Mouse (Mus musculus) layer of hippocampus, postnatal 25 days (tissue): ENCODE results near the gene Rgs2. TPM values are rescaled to one million over a fixed set of nuclear protein-coding genes. Genes with fewer than 3 reads are reported as not detected.

Experiments used
- DNase-seq, 2 experiments: peaks; one replicate each; pipeline ENCODE4 v3.0.0; 2022; ENCODE audit warnings: mixed read lengths in 2 of 2, low spot score in 1 of 2; ENCODE audit errors: extremely low spot score in 1 of 2
- total RNA-seq, 2 experiments: library from RNA; stranded (reverse); gene quantifications; 2 replicates each; pipeline ENCODE4 v1.2.3; 2021

Rgs2 gene
- total RNA-seq, 2 experiments from 2014 or later = 39.6 to 39.8 TPM

DNA sequence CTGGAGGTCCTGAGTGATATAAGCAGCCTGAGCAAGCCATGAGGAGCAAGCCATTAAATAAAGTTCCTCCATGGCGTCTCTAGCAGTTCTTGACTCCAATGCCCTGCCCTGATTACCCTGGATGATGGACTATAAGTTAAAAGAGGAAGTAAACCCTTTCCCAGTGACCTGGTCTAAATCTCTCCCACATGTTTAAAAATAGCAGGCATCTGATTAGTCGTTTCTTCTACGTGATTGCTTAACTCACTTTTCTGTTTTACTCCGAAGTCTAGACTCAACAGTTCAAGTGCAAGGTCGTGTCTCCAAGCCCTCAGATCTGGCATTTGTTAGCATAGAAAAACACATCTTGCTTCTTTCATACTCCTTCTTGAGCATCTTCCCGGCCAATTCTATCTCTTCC, 15.2 kb downstream of the Rgs2 start:
- DNase-seq = no peak

DNA sequence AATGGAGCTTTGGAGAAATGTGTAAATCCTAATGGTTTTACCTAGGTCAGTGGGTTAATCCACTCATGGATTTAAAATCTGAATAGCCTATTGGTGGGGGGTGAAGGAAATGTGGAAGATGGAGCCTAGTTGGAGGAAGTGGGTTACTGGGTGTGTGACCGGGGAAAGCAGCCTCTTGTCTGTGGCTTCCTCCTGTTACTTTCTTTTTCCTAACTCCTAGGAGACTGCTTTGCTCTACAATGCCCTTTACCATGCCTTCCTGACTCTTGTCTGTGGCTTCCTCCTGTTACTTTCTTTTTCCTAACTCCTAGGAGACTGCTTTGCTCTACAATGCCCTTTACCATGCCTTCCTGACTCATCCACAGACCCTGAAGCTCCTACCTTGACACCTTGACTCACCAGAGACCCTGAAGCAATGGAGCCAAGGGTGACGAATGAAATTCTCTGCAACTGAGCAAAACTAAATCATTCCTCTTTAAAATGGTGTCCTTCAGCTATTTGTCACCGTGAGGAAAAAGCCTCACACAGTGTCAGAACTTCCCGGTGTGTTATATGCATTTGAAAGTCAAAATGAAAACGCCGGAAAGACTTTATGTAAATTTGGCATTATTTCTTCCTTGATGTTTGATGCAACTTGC, 18.9 kb downstream of the Rgs2 start:
- DNase-seq = no peak

- DNase-seq = no peak
These were observed 21.1 kb downstream of the Rgs2 start for GRCm38 (mm10) chr1:143982765-143983312.

GRCm38 (mm10) chr1:143982085-143982764, 21.7 kb downstream of the Rgs2 start:
- no peak for DNase-seq

DNA sequence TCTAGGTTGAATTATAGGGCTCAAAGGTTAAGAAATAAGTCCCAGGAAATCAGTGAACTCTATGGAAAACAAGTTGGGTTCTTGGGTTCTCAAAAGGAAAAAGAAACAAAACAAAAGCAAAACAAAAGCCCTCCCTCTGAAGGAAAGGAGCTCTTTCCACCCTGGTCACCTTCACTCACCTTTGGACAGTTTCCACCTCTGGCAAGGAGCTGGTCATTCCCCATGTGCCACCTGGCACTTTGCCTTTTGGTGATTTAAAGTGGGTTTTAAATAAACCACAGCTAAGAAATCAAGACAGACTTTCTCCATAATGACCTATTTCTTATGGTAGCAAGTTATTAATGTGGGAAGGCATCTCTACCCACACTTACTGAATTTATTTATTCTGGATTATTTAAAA, 23.1 kb downstream of the Rgs2 start:
- no peak for DNase-seq

DNA sequence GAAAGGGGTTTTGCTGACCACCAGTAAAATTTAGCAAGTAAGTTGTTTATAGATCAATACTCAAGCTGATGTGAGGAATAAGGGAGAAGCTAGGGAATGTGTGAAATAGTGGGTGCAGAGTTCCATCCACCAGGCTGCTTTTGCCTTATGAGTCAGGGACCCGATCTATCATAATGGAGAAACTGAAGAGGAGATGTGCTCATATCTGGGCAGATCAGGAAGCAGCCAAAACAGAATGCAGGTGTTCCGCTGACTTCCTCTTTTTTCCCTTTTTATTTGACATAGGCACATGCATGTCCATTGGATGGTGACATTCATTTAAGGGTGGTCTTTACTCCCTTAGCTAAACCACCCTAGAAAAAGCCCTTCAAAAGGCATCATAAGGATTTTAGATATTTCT, 29.3 kb downstream of the Rgs2 start:
- DNase-seq = no peak

DNA sequence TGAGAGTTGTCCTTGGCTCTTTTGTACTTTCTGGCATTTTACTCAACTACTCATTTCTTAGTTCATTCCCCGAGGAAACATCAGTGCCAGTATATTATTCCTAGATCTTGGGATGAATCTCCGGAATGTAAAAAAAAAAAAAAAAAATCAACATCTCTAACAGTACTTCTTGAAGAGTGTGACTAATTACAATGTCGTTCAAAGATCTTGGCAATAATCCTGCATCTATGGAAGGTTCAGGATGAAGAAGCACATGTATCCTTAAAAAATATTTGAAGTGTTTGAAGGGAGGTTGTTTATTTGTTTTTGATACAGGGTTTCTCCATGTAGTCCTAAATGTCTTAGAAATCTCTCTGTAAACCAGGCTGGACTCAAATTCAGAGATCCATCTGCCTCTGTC, 41.7 kb downstream of the Rgs2 start:
- no peak for DNase-seq

DNA sequence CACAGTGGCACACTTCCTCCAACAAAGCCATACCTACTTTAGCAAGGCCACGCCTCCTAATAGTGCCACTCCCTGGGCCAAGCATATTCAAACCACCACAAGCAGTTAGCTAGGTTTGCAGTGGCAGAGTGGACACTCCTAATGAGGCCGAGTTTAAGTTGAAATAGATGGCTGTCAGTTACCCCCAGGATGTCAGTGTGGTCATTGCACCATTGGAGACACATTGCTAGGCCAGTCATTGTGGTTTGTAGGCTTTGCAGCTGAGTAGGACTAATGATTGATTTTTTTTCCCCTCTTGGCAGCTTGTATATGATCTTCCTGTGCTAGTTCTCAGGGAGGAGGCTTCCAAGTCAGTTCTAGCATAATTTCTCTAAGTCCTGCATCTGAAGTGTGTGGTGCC, 43.6 kb downstream of the Rgs2 start:
- DNase-seq = no peak

GRCm38 (mm10) chr1:143956090-143956489, 47.9 kb downstream of the Rgs2 start:
- no peak for DNase-seq

DNA sequence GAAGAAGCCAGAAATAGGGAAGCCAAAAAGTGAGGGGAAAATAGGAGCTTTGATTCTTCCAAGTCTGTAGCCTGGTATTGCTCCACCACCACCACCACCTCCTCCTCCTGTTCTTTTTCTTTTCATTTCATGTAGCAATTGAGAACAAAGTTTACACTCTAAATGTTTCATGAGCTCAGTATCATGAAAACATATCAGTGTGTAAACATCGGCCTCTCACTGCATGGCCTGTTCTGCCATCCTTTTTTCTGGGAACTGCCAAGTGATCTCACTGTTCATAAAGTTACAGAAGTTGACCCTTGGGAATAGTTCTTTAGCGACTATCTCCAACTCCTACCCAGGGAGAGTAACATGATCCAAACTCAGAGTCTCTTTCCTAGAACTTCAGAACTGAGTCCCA, 51.1 kb downstream of the Rgs2 start:
- DNase-seq = no peak

Other genes with a start within 250 kb of the Rgs2 start
- 10 to 100 TPM; 27.6 to 29.9 TPM for gene Trove2, start 227.1 kb downstream of the Rgs2 start, total RNA-seq
- 10 to 100 TPM; 36.9 to 38.9 TPM for gene Uchl5, start 226.9 kb downstream of the Rgs2 start, total RNA-seq
- gene Rgs13, start 173.2 kb upstream of the Rgs2 start, total RNA-seq = 1 to 10 TPM in 1 of 2 experiments, under 1 TPM in 1; 0.86 to 1.2 TPM
- gene Rgs1, start 245.1 kb upstream of the Rgs2 start, total RNA-seq = not detected